Mouse (Mus musculus): ENCODE measurements around the gene Rnd2. TPM values are rescaled to one million over a fixed set of nuclear protein-coding genes. Genes with fewer than 3 reads are reported as not detected.
"Not testable (repeated sequence)": the region's sequence is repeated elsewhere in the genome, so short reads cannot be mapped to it uniquely, and the experiment has no call there.

Gene Rnd2
- 1 to 10 TPM; 2.9 to 3.6 TPM for total RNA-seq (2021)
- long read RNA-seq, experiment 1, partial matches to known transcripts: 0 of 3 reads
- long read RNA-seq, experiment 1, other reads (novel, unspliced or antisense): 0 of 3 reads
- long read RNA-seq, experiment 2, partial matches to known transcripts: 0 of 5 reads
- long read RNA-seq, experiment 2, other reads (novel, unspliced or antisense): 1 of 5 reads

GRCm38 (mm10) chr11:101464211-101465100 lies at the start of gene Rnd2:
Rnd2 (plus strand) TSS chr11:101464999.
- DNase-seq: no peak

- DNase-seq: no peak
Measured at GRCm38 (mm10) chr11:101415306-101415705, 49.5 kb upstream of the Rnd2 start.

- DNase-seq: no peak
Measured at GRCm38 (mm10) chr11:101416433-101417100, 48.2 kb upstream of the Rnd2 start.

GRCm38 (mm10) chr11:101417101-101417855 lies 47.5 kb upstream of the Rnd2 start, which contains the start of gene Aarsd1:
Aarsd1 (minus strand) TSS chr11:101417615.
- peak; percentile 85 for DNase-seq

GRCm38 (mm10) chr11:101418991-101419390 lies 45.8 kb upstream of the Rnd2 start:
- no peak for DNase-seq

GRCm38 (mm10) chr11:101419610-101420009 lies 45.2 kb upstream of the Rnd2 start:
- DNase-seq: no peak

GRCm38 (mm10) chr11:101420148-101420547 lies 44.7 kb upstream of the Rnd2 start:
- no peak for DNase-seq

- no peak for DNase-seq
Measured at GRCm38 (mm10) chr11:101424105-101424851, 40.5 kb upstream of the Rnd2 start, which contains the start of gene Gm27029. Gm27029 (minus strand) TSS chr11:101424796.

- peak; percentile 95 for DNase-seq
Measured at GRCm38 (mm10) chr11:101424925-101425813, 39.6 kb upstream of the Rnd2 start, which contains the start of the genes Rundc1 and Ptges3l. Rundc1 (plus strand) TSS chr11:101425085. Ptges3l (minus strand) TSS chr11:101425333.

GRCm38 (mm10) chr11:101426165-101426564 lies 38.6 kb upstream of the Rnd2 start:
- no peak for DNase-seq

GRCm38 (mm10) chr11:101431327-101431726 lies 33.5 kb upstream of the Rnd2 start:
- DNase-seq: no peak

GRCm38 (mm10) chr11:101433396-101433795 lies 31.4 kb upstream of the Rnd2 start:
- no peak for DNase-seq

- no peak for DNase-seq
Measured at GRCm38 (mm10) chr11:101435831-101436230, 29.0 kb upstream of the Rnd2 start.

- no peak for DNase-seq
Measured at GRCm38 (mm10) chr11:101436916-101437315, 27.9 kb upstream of the Rnd2 start.

GRCm38 (mm10) chr11:101438006-101438405 lies 26.8 kb upstream of the Rnd2 start:
- not testable (repeated sequence) for DNase-seq

GRCm38 (mm10) chr11:101441450-101442126 lies 23.2 kb upstream of the Rnd2 start:
- not testable (repeated sequence) for DNase-seq

- peak; percentile 98 for DNase-seq
Measured at GRCm38 (mm10) chr11:101442127-101442693, 22.6 kb upstream of the Rnd2 start, which contains the start of gene Rpl27. Rpl27 (plus strand) TSS chr11:101442298.

GRCm38 (mm10) chr11:101442760-101443159 lies 22.0 kb upstream of the Rnd2 start:
- no peak for DNase-seq

GRCm38 (mm10) chr11:101446319-101446718 lies 18.5 kb upstream of the Rnd2 start:
- DNase-seq: no peak

Measured in gastrocnemius, postnatal 25 days (tissue).